ENCODE assay signal across 9 mouse cellular contexts in the genomic region with DNA sequence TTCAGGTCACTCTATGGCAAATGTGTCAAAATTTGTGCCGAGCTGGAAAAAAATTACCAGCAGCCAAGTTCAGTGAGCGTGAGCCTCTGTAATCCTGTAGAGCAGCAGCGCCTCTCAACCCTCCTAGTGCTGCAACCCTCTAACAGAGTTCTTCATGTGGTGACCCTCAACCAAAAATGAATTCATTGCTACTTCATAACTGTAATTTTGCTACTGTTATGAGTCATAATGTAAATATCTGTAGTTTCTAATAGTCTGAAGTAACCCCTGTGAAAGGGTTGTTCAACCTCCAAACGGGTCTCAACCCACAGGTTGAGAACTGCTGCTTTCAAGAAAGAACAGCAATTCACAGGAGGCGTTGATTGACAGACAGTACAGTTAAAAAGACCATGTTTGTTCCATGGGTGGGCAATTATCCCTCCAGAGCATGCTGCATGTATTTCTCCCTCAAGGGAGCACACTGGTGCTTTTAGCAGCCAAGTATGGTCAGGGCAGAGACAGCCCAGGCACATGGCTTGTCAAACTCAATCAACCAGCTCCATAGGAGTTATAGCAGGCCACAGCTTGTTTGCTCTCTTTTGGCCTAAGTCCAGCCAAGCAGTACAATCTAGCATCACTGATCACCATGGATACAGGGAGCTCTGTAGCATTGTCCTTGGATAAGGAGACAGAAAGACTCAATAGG. TPM values are rescaled to one million over a fixed set of nuclear protein-coding genes. Genes with fewer than 3 reads are reported as not detected.
DNase-seq lines count a peak whose midpoint lies in the region; ATAC-seq and TF ChIP-seq lines count a peak whose summit lies in the region.
"Had no signal": no experiment of that assay in that cellular context is flagged by ENCODE, and none has a peak within 500 bp of the region (broad histone marks: within the 10 kb centered on the region; RNA-seq: fewer than 3 reads in every experiment).

No protein-coding gene starts in this region.

- no peak overlapping the region for H3K9ac ChIP-seq in CH12.LX (ENCODE audit: insufficient read depth, low read depth)
- H3K9ac ChIP-seq in forebrain, embryonic 14.5 days (ENCODE audit: low read length) = no peak overlapping the region

- H3K4me3 ChIP-seq in CH12.LX (replicated peaks in 1 of 3; ENCODE audit: low read depth in 2 of 3, low read length in 2 of 3, poor library complexity in 1 of 3) = no peak overlapping the region
- H3K4me3 ChIP-seq in forebrain, embryonic 14.5 days (ENCODE audit: low read depth, low read length) = no peak overlapping the region
- H3K4me3 ChIP-seq in midbrain, embryonic 10.5 days = no peak overlapping the region

- no peak overlapping the region for H3K4me2 ChIP-seq in CH12.LX (ENCODE audit: insufficient read depth, low read depth, poor library complexity, severe bottlenecking)
- no peak overlapping the region for H3K4me2 ChIP-seq in forebrain, embryonic 14.5 days (ENCODE audit: low read length)

- H3K79me2 ChIP-seq in CH12.LX (replicated peaks; ENCODE audit: control insufficient read depth, extremely low read depth, insufficient read depth, poor library complexity, severe bottlenecking) = no peaks in the 10 kb centered on the region

- H3K27me3 ChIP-seq in CH12.LX (replicated peaks) = no peaks in the 10 kb centered on the region
- H3K27me3 ChIP-seq in forebrain, embryonic 14.5 days (replicated peaks; ENCODE audit: control insufficient read depth, insufficient read depth, low read length) = no peaks in the 10 kb centered on the region
- no peaks in the 10 kb centered on the region for H3K27me3 ChIP-seq in midbrain, embryonic 10.5 days (ENCODE audit: low read depth, poor library complexity, severe bottlenecking)

- DNase-seq in cerebellum, adult 11 months = no peak
- peak; percentile 17 for DNase-seq in CH12.LX (ENCODE audit: extremely low read depth)
- DNase-seq in forebrain, embryonic 14.5 days (ENCODE audit: low spot score) = peak; percentile 83
- peak; percentile 16 for DNase-seq in midbrain, embryonic 10.5 days (ENCODE audit: low spot score)
- DNase-seq in ovary, postnatal 10 days (ENCODE audit: low spot score) = no peak
- no peak for DNase-seq in thymus, postnatal 36 days
- DNase-seq: kidney, adult 8-10 months had no signal

- in situ Hi-C loops in CH12.LX (cut with MboI; ENCODE audit: low pct_ligation_motif_present, low pct_unique_long_range_greater_than_20kb, low sequenced_read_pairs) = no loop called here

- 55% methylated on average over 5 of the region's 5 CpGs for WGBS in forebrain, embryonic 14.5 days
- 89% methylated on average over 5 of the region's 5 CpGs for WGBS in midbrain, embryonic 10.5 days

- dilution Hi-C loops in CH12.LX (cut with MboI; ENCODE audit: extremely low pct_ligation_motif_present, extremely low pct_unique_long_range_greater_than_20kb, low sequenced_read_pairs) = no loop called here

- peak; percentile 37; the same call in 1 of the 2 replicates for TF ChIP-seq EP300 in CH12.LX (IDR thresholded peaks at IDR 0.05; ENCODE audit: low read length)

- peak; percentile 79 for ATAC-seq in cerebellum, adult (ENCODE audit: insufficient number of reproducible peaks, low FRiP score, low TSS enrichment)
- ATAC-seq in forebrain, embryonic 14.5 days = peak; percentile 93
- ATAC-seq in activated CD4-positive, CD25-positive, alpha-beta regulatory T cell, adult 4 months = no peak

- no peak for TF ChIP-seq POLR2A in CH12.LX (IDR thresholded peaks at IDR 0.05; ENCODE audit: low read depth, low read length)

- peaks cover 2% of the 10 kb centered on the region for H3K9me3 ChIP-seq in CH12.LX (replicated peaks; ENCODE audit: low read length)
- H3K9me3 ChIP-seq in forebrain, embryonic 14.5 days (replicated peaks; ENCODE audit: control insufficient read depth, low read length) = no peaks in the 10 kb centered on the region
- no peaks in the 10 kb centered on the region for H3K9me3 ChIP-seq in midbrain, embryonic 10.5 days (replicated peaks)

- no peak; the same call in 1 of the 2 replicates for TF ChIP-seq RAD21 in CH12.LX (IDR thresholded peaks at IDR 0.05; ENCODE audit: low read depth, low read length)

- H3K27ac ChIP-seq in CH12.LX (ENCODE audit: insufficient read depth, low read depth) = no peak overlapping the region
- no peak overlapping the region; the same call in 1 of the 2 replicates for H3K27ac ChIP-seq in forebrain, embryonic 14.5 days (ENCODE audit: low read depth, low read length)
- no peak overlapping the region for H3K27ac ChIP-seq in midbrain, embryonic 10.5 days (replicated peaks)

- peaks cover 11 to 15% of the 10 kb centered on the region in 2 experiments for H3K4me1 ChIP-seq in CH12.LX (ENCODE audit: control insufficient read depth in 1 of 2, insufficient read depth in 2 of 2)
- H3K4me1 ChIP-seq in forebrain, embryonic 14.5 days (ENCODE audit: control insufficient read depth, insufficient read depth, low read length) = peaks cover 7% of the 10 kb centered on the region
- peaks cover 9% of the 10 kb centered on the region for H3K4me1 ChIP-seq in midbrain, embryonic 10.5 days

- TF ChIP-seq CTCF in CH12.LX (conservative IDR thresholded peaks at IDR 0.05 in 1 of 2, IDR thresholded peaks at IDR 0.05 in 1 of 2; ENCODE audit: low read depth in 2 of 2, low read length in 2 of 2) = no peak

- no peaks in the 10 kb centered on the region for H3K36me3 ChIP-seq in CH12.LX (replicated peaks in 1 of 2; ENCODE audit: control insufficient read depth in 1 of 2, insufficient read depth in 1 of 2, low read length in 1 of 2)
- no peaks in the 10 kb centered on the region for H3K36me3 ChIP-seq in forebrain, embryonic 14.5 days (ENCODE audit: control insufficient read depth, insufficient read depth, low read length)
- H3K36me3 ChIP-seq in midbrain, embryonic 10.5 days = no peaks in the 10 kb centered on the region

TF ChIP-seq in CH12.LX, 34 proteins besides CTCF, POLR2A, EP300 and RAD21:
- TF ChIP-seq MAX (IDR thresholded peaks at IDR 0.05; ENCODE audit: low read length) = no peak
- TF ChIP-seq IRF4 (IDR thresholded peaks at IDR 0.05; ENCODE audit: low read depth, low read length) = peak; percentile 54; the same call in 1 of the 2 replicates
- peak; percentile 38; the same call in 1 of the 2 replicates for TF ChIP-seq JUN (IDR thresholded peaks at IDR 0.05; ENCODE audit: insufficient read depth, low read depth, low read length)
- peak; percentile 79 for TF ChIP-seq JUND (conservative IDR thresholded peaks at IDR 0.05; ENCODE audit: low read depth, low read length)
- TF ChIP-seq MYC (IDR thresholded peaks at IDR 0.05; ENCODE audit: low read depth, low read length) = 0 out of 2 replicates have a peak, but pooled peaks have one; percentile 19

RNA-seq across cellular contexts. Expression of gene Slc26a4, which starts 21.0 kb away (rescaled TPM):
- total RNA-seq in CH12.LX (2012; rRNA removed) (not detected in 2 replicates), CH12.LX (2014; rRNA removed) (not detected in 2 replicates)
- polyA plus RNA-seq in CH12.LX (2012; ENCODE audit: insufficient read length, low read depth) = not detected in 2 replicates
- 0.09 TPM in 1 of 2 replicates, not detected in the other for polyA plus RNA-seq in forebrain, embryonic 14.5 days (2014; fragmentation: Nextera tagmentation; extraction: Ambion mirVana)
- not detected in 2 replicates for polyA plus RNA-seq in midbrain, embryonic 10.5 days (2016; fragmentation: Nextera tagmentation; extraction: Ambion mirVana)
- not detected for polyA plus RNA-seq in activated CD4-positive, CD25-positive, alpha-beta regulatory T cell, adult 4 months (2017; shearing (Covaris generic))

RNA-seq across cellular contexts. Expression of gene Bcap29, which starts 53.7 kb away (rescaled TPM):
- total RNA-seq in CH12.LX (2012; rRNA removed) = 31.4 and 32.4 TPM in 2 replicates
- total RNA-seq in CH12.LX (2014; rRNA removed) = 104 and 112 TPM in 2 replicates
- 127 and 128 TPM in 2 replicates for polyA plus RNA-seq in CH12.LX (2012; ENCODE audit: insufficient read length, low read depth)
- polyA plus RNA-seq in forebrain, embryonic 14.5 days (2014; fragmentation: Nextera tagmentation; extraction: Ambion mirVana) = 27.8 and 32.7 TPM in 2 replicates
- polyA plus RNA-seq in midbrain, embryonic 10.5 days (2016; fragmentation: Nextera tagmentation; extraction: Ambion mirVana) = 24.4 and 25.0 TPM in 2 replicates
- polyA plus RNA-seq in activated CD4-positive, CD25-positive, alpha-beta regulatory T cell, adult 4 months (2017; shearing (Covaris generic)) = 10 to 100 TPM; 85.3 to 95.2 TPM

Comparison
In these comparisons a context has a peak if more than half of its experiments do, and no peak if none do; other contexts are left out.
1. DNase-seq: peak in CH12.LX (single experiment), forebrain, embryonic 14.5 days (single experiment) and midbrain, embryonic 10.5 days (single experiment); none in cerebellum, adult 11 months (single experiment), ovary, postnatal 10 days (single experiment) and thymus, postnatal 36 days (0 of 2).